Mouse (Mus musculus): ENCODE data around the gene Ctsk.

DNA sequence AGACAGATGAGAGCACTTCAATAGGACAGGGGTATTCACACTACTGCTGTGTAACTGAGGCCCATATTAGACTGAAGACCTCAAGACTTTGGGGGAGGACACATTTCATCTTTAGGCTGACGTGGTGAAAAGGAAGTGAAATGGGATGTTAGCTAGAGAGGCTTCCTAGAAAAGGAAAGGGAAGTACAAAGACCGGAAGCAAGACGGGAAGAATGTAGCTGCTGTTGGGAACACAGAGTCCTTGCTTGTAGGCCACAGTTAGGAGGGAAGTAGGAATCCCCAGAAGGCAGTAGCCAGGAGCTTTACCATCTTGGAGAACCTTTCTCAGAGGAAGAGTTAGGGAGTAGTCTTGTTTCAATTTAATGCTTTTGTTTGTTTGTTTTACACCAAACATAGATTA, 41.3 kb upstream of the Ctsk start:
- TF ChIP-seq POLR2A (IDR thresholded peaks at IDR 0.05; ENCODE audit: low read depth, low read length) (no peak), CTCF (IDR thresholded peaks at IDR 0.05; ENCODE audit: extremely low read depth, insufficient read length, insufficient replicate concordance, low read depth, low read length) (no peak)
